Mouse (Mus musculus) lung, postnatal 36 days (tissue): ENCODE data around the gene Higd1c.
A peak's percentile ranks its signal among the peaks of the same experiment; 100 is the strongest.
"Not testable (repeated sequence)": the region's sequence is repeated elsewhere in the genome, so short reads cannot be mapped to it uniquely, and the experiment has no call there.

Experiments
- DNase-seq: peaks from one replicate; pipeline ENCODE4 v3.0.0; 2022; ENCODE audit warnings: mixed read lengths

The Higd1c gene

DNA sequence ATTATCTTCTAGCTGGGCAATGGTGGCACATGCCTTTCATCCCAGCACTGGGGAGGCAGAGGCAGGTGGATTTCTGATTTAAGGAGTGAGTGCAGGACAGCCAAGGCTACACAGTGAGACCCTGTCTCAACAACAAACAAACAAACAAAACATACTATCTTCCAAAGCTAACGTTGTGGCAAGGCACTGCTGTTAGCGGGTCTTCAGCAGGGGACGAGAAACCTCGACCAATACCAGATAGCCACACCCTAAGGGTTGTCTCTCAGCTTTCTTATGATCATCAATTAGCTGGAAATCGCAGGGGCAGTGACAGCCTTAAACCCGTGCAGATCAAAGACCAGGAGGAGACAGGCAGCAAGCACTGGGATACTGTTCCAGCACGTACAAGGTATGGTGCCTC is at the start of gene Higd1c:
Gene Higd1c (plus strand): TSS at position 301 of the 400 bp plus-strand sequence.
- DNase-seq, result no peak

DNA sequence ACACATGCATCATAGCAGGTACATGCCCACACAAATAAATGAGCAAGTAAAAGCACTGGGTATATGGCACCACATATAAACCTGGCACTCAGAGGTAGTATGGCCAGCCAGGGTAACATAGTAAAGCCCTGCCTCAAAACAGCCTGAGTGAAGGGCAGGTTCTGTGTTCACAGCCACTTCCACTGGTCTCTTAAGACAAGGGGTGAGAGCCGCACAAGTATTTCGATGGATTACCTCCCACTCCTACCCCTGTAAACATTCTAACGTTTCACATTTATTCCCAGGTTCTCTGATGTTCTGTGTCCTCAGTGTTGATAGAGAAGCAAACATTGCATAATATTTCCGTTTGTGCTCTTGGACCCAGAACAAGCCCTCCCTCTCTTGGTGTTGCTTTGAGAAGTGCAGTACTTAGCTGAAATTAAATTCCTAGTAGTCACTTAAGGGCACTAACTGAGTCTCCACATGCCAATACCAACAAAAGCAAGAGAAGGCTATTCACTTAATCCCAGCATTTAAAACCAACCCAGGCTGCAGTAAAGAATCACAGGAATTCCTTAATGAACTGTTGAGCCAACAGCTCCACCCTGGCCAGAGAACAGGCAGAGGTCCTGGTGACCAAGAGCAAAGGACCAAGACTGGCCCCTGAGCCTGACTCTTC is 46.2 kb upstream of the Higd1c start:
- DNase-seq, result peak; percentile 89

DNA sequence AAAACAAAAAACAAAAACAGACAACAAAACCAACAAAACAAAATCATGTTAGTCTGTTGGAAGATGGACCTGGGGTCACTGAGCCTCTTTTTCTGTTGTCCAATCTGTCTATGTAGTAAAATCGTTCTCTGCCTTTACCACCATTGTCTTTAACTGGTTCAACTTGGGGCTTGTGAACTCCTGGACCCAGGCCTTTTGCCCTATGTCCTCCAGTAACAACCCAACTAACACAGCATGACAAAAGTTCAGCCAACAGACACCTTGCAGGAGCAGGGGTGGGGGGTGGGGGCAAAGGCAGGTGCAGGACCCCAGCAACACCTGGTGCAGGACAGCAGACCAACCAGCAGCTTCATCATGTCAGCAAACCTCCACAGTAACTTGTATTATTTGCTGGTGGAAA is 44.5 kb upstream of the Higd1c start:
- no peak for DNase-seq

DNA sequence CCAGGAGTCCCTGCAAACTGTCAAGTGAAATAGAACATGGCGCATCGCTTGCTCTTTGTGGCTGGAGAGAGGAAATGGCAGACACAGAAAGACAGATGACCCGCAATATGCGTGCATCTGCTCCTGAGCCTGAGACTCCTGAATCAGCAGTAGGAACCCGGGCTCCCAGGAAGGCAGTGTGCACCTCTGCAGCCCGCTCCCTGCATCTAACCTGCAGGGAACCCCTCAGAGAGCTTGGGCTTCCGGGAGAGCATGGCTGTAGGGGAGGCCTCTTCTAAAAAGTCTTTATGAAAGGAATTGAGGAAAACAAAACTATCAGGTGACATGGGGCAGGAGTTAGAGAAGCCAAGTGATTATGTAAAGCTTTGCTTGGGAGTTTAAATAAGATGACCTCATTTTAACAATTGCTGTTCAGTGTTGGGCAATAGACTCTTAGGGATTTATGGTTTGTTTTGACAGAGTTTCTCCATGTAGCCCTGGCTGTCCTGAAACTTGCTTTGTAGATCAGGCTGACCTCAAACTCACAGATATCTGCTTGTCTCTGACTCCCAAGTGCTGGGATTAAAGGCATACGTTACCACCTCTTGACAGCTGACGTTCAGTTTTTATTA is 43.9 kb upstream of the Higd1c start:
- peak; percentile 76 for DNase-seq

DNA sequence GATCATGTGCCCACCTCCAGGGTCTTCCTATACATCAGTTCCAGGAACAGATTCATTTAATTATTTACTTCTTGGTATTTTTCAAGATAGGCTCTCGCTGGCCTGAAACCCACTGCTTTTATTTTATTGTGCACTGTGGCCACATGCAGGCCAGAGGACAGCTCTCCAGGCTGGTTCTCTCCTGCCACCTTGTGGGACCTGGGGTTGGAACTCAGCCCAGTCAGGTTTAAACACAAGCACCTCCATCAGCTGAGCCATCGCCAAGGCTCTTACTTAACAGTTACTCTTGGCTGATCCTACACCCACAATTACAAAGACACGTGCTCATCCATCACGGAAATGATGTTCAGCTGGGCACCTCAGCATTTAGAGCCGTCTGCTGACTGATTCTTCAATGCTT is 43.2 kb upstream of the Higd1c start:
- peak; percentile 91 for DNase-seq

DNA sequence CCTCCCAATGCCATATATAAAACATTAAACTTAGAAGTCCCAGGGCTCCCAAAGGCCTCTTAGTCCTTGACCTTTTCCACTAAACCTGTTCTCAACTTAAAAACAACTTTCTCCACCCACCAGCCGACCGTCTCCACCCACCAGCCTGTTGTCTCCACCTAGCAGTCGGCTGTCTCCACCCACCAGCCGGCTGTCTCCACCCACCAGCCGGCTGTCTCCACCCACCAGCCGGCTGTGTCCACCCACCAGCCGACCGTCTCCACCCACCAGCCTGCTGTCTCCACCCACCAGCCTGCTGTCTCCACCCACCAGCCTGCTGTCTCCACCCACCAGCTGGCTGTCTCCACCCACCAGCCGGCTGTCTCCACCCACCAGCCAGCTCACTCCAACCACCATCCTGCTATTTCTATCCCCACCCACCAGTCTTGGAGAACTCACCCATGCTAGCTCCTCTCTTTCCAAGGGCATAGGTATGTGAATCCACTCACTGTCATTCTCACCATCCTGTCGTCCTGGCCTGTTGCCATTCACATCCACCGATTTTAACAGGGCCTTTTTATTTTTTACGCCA is 40.2 kb upstream of the Higd1c start:
- DNase-seq, result no peak

DNA sequence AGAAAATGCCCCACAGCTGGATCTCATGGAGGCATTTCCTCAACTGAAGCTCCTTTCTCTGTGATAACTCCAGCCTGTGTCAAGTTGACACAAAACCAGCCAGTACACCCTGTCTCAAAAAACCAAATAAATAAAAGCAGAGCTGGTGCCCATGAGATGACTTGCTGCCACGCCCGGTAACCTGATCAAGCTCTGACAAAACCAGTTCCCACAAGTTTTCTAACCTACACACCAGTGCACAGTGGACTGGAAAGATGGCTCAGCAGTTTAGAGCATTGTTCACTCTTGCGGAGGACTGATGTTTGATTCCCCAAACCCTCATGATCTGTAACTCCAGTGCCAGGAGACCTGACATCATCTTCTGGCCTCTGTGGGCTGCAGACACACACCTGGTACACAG is 39.1 kb upstream of the Higd1c start:
- DNase-seq, result no peak

DNA sequence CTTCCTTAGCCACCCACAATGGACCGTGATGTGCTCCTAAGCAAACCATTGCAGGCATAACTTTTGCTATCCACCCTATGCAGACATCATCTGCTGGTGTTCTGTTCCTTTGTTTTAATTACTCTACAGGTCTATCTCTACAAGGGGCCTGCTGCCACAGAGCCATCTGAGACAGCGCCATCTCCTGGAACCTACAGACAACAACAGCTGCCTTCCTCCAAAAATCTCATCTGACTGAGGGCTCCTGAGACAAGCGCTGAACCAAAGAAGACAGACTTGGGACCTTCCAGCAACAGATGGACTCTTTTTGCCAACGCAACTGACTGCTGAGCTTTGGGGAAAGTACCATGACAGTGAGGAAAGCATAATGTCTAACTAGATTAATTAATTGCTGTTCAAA is 36.3 kb upstream of the Higd1c start:
- DNase-seq, result not testable (repeated sequence)

DNA sequence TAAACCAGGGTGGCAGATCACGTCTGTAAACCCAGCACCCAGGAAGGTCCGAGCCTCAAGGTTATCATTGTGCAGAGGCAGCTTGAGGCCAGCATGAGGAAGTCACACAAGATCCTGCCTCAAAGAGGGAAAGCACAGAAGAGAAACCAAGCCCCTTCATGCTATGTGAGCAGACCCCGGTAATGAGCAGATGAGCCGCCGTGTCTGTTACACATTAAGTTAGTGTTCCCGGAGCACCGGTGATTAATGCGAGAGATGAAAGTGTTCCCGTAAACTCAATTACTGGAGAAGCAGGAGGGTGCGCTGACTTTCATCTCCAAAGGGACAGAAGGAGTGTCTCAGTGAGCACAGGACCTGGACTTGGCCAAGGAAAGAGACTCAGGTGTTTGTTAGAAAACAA is 35.0 kb upstream of the Higd1c start:
- not testable (repeated sequence) for DNase-seq

DNA sequence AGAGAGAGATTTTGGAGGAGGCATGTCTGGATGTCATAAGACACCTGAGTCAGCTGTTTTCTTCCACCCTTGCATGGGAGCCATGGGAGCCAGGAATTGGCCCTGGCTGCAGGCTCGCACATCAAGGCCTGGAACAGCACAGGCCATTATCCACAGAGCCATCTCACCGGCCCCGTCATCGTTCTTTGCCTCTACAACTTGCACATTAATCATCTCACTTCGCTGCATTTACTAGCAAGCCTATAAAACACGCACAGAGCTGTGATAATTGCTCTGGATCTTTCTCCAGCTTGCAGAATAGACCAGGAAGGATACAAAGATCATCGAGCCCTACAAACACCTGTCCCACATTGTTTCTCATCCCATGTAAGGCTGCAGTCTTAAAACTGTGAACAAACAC is 33.6 kb upstream of the Higd1c start:
- no peak for DNase-seq

DNA sequence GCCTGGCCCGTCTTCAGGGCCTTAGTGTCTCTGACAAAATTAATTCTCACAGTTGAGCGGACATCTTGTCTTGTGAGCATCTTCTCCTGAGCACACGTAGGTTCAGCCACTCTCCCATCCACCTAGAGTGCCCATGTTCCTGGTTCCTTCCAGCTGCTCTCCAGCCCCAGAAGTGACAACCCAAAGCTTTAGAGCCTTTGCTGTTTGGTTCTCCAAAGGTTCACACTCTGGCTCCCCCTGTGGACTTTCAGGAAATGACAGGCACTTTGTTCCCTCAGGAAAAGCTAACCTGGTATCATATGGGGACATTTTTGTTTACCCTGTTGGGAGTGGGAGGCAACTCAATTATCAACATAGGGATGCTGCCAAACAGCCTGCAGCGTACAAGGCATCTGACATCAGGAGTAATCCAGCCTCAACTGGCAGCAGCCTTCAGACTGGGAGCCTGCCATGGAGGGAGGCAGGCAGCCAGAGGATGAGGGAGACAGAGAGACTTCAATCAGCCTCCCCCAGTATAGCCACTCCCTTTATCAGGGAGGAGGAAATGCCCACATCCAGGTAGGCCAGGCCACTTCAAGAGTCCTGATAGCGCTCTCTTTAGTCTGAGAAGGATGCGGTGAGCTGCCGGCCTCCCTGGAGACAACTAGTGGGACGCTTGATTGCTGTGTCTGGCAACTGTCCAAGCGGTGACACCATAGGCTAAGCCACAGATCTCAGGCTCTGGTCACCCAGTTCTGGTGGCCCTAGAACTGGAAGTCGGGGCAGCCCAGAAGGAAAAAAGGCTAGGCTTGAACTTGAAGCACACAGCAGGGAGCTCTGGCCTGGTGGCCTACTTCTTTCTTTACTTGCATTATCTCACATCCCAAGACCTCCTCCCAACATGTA is 32.0 kb upstream of the Higd1c start:
- DNase-seq, result not testable (repeated sequence)

DNA sequence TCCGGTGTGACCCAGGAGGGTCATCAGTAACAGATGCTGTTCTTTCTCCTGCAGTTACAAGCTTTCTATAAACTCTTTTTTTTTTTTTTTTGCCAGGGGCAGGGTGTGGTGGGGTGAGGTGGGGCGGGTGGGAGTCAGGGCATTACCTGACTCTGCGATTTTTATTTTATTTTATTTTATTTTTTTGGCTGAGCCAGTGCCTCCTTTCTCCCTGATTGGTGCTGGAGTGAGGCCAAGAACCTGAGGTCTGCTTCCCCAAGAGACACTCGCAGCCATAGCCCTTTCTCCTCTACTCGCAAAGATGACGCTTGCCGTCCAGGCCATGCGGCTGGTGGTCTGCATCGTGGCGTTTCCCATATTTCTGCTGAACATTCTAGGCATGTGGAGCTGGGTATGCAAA is 29.7 kb upstream of the Higd1c start, which contains the start of gene Mettl7a3:
Gene Mettl7a3 (plus strand): TSS at position 301 of the 400 bp plus-strand sequence.
- DNase-seq, result no peak

DNA sequence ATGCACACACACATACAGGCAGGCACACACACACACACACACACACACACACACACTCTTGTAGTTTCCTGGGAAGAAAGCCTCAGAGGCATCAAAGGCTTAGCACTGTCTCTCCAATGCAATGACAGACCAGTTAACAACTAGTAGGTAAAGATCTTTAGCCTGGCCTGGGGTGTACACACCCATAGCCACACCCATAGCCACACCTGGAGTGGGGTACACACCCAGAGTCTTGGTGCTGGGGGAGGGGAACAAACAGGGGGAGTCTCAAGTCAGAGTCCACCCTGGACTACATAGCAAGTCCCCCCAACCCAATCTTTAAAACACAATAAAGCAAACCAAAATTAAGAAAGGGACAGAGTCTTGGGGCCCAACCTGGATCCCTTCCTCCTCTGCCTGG is 27.0 kb upstream of the Higd1c start:
- DNase-seq, result not testable (repeated sequence)

DNA sequence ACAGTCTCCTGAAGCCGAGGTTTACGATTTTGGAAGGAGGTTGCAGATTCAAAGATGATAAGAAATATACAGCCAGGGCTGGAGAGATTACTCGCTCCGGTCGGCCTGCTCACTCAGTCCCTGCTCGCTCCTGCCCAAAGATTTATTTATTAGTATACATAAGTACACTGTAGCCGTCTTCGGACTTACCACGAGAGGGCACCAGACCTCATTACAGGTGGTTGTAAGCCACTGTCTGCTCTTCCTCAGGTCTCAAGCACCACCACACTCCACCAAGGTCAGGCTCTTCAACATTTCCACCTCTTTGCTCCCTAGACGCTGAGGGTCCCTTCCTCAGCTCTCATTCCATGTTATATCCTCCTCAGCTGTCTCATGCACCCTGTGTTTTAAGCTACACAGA is 26.5 kb upstream of the Higd1c start:
- peak; percentile 92 for DNase-seq

DNA sequence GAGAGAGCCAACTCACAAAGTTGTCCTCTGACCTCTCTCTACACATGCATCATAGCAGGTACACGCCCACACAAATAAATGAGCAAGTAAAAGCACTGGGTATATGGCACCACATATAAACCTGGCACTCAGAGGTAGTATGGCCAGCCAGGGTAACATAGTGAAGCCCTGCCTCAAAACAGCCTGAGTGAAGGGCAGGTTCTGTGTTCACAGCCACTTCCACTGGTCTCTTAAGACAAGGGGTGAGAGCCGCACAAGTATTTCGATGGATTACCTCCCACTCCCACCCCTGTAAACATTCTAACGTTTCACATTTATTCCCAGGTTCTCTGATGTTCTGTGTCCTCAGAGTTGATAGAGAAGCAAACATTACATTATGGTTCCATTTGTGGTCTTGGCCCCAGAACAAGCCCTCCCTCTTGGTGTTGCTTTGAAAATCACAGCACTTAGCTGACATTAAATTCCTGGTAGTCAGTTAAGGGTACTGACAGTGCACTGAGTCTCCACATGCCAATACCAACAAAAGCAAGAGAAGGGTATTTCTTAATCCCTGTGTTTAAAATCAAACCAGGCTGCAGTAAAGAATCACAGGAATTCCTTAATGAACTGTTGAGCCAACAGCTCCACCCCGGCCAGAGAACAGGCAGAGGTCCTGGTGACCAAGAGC is 22.9 kb upstream of the Higd1c start:
- peak; percentile 69 for DNase-seq

DNA sequence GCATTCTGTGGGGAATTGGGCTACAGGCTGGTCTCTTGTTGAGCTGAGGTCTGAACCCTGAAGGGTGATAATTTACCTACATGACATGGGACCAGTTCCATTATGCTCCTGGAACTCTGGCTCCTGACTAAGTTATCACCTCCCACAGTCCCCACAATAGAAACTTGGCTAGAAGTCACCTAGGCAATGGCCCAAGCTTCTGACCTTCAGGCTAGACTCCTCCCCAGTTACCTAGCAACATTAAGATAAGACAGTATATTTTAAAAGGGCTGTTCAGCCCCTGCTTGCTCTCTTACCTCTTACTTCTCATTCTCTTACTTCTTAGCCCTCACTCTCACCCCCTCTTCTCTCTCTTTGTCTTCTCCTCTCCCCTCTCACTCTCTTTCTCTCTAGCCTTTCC is 18.9 kb upstream of the Higd1c start:
- DNase-seq, result no peak

DNA sequence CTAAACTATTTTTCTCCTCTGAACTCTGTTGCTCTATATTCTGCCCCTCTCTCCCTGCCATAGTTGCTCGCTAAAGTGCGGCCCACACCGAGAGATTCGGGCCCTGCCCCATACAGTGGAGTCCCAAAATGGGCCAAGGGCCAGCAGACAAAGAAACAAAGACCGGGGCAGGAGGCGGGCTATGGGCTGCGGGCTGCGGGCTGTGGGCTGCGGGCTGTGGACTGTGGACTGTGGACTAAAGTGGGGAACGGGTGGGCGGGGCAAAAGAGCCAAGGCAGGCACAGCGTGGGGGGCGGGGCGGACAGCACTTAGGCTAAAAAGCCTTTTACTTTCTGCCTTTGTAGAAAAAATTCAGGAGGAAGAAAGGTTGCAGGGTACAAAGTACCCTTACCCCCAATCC is 17.6 kb upstream of the Higd1c start:
- no peak for DNase-seq

DNA sequence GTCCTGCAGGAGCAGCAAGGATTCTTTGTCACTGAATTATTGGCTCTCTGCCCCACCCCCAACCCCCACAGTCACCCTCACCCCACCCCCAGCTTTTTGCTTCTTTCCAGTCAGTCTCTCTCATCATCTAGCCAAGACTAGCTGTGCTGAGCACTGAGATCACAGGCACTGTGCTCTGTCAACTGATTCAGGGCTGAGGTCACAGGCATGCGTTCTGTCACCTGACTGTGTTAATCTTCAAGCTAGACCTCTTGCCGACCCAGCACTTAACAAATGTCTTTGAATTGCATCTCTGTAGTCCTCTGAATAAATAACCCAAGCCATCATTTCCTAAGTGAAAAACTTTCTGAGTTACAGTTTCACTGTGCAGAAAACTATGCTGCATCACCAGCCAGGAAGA is 14.8 kb upstream of the Higd1c start:
- DNase-seq, result no peak

DNA sequence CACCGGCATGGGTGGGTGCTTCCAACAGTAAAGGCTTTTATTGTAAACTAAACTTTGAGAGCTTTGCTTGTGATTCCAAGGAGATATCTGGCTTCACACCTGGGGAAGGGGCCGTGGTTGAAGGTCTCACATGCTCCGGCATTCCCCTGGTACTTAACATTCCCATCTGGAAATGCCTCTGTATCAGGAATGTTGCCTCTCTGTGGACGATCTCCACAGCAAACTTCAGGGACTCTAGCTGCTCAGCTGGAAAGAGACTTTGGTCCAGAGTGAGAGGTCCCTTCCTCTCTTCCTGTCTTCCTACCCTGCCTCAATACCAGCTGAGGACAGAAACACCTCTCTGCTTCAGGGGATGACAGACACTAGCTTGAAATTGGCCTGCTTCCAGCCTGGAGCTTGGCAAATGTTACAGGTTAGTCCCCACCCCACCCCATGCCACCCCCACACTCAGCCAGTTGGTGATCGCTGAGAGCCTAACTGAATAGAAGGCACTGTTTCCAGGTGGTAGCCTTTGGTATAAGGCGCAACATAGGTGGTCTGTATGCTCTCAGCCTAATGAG is 12.8 kb upstream of the Higd1c start:
- DNase-seq, result no peak

DNA sequence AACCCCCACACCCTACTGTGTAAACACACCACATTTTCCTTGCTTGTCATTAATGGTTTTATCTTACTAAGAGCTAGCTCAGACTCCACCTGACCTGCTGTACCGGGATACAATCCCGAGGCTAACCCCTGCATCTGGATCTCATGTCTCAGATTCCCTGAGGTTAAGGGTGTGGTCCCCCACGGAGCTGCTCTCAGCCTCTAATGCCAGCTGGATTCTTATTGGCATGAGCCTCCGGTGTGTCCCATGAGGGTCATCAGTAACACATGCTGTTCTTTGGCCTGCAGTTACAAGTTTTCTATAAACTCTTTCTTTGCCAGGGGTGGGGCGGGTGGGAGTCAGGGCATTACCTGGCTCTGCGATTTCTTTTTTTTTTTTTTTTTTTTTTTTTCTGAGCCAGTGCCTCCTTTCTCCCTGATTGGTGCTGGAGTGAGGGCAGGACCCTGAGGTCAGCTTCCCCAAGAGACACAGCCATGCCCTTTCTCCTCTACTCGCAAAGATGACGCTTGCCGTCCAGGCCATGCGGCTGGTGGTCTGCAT is 11.6 kb upstream of the Higd1c start, which contains the start of the genes Methig1 and Mettl7a2:
Gene Methig1 (plus strand): TSS at position 439 of the 540 bp plus-strand sequence.
Gene Mettl7a2 (plus strand): TSS at position 490 of the 540 bp plus-strand sequence.
- DNase-seq, result no peak

DNA sequence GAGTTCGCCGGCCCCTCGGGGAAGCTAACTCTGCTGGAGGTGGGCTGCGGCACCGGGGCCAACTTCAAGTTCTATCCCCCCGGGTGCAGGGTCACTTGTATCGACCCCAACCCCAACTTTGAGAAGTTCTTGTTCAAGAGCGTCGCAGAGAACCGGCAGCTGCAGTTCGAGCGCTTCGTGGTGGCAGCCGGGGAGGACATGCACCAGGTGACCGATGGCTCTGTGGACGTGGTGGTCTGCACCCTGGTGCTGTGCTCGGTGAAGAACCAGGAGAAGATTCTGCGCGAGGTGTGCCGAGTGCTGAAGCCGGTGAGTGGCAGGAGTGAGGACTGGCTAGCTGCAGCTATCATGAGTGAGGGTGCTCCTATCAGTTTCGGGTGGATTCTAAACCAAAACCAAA is 10.9 kb upstream of the Higd1c start:
- not testable (repeated sequence) for DNase-seq

DNA sequence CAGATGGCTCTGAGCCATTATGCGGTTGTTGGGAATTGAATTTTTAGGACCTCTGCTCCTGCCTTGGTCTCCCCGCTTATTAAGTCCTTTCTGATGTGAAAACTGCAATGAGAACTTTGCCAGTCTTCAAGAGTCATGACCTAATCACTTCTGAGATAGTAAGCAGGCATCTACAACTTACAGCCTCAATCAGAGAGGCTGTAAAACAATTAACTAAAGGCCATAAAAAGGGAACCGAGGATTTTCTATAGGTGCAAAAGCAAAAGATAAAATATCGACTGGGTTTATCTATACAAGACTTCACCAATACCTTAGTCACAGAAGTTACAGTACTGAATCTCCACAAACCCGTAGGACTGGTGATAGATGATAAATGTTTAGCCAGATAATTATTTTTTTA is 8.5 kb upstream of the Higd1c start:
- no peak for DNase-seq
